Mouse (Mus musculus): ENCODE data around the gene Bcar3.

- TF ChIP-seq CTCF (IDR thresholded peaks at IDR 0.05; ENCODE audit: low read depth, low read length), result no peak
- no peak for TF ChIP-seq POLR2A (IDR thresholded peaks at IDR 0.05; ENCODE audit: borderline replicate concordance, low read depth, low read length)
Measured at GRCm38 (mm10) chr3:122317339-122317738, 23.4 kb downstream of the Bcar3 start.

All from bone marrow macrophage, adult 2 months (primary cell).